Mouse (Mus musculus) heart, embryonic 15.5 days (tissue): Measurements from ENCODE around the gene Cdc20. TPM values are rescaled to one million over a fixed set of nuclear protein-coding genes. Genes with fewer than 3 reads are reported as not detected.

ENCODE experiments used
- ATAC-seq: fragments of 200-750 bp; cut with Nextera tagmentation; replicated peaks from 2 replicates; pipeline ENCODE4 v1.8.0; 2017; ENCODE audit warnings: low read depth, moderate TSS enrichment; ENCODE audit not compliant: insufficient number of reproducible peaks, insufficient read depth, low FRiP score
- H3K27ac ChIP-seq: fragments of 300-500 bp; sonication (generic); 2 replicates; pipeline ENCODE4 v1.5.1; 2015; ENCODE audit warnings: mild to moderate bottlenecking, inconsistent platforms
- H3K27me3 ChIP-seq: fragments of 300-500 bp; sonication (generic); 2 replicates; pipeline ENCODE4 v1.6.1; 2015; ENCODE audit warnings: inconsistent platforms
- H3K36me3 ChIP-seq: fragments of 300-500 bp; sonication (generic); 2 replicates; pipeline ENCODE4 v1.6.1; 2015; ENCODE audit warnings: mild to moderate bottlenecking, inconsistent platforms
- H3K4me1 ChIP-seq: fragments of 300-500 bp; sonication (generic); replicated peaks from 2 replicates; pipeline ENCODE4 v1.6.1; 2015; ENCODE audit warnings: inconsistent platforms
- H3K4me2 ChIP-seq: fragments of 300-500 bp; sonication (generic); 2 replicates; pipeline ENCODE4 v1.6.1; 2015; ENCODE audit warnings: inconsistent platforms, mild to moderate bottlenecking, moderate library complexity
- H3K4me3 ChIP-seq: fragments of 300-500 bp; sonication (generic); 2 replicates; pipeline ENCODE4 v1.5.1; 2015; ENCODE audit warnings: mild to moderate bottlenecking, inconsistent platforms
- H3K9ac ChIP-seq: fragments of 300-500 bp; sonication (generic); 2 replicates; pipeline ENCODE4 v1.6.1; 2015; ENCODE audit warnings: mild to moderate bottlenecking, inconsistent platforms
- H3K9me3 ChIP-seq: fragments of 300-500 bp; sonication (generic); replicated peaks from 2 replicates; pipeline ENCODE4 v1.6.1; 2016; ENCODE audit warnings: inconsistent platforms
- WGBS: fragments of 180-500 bp; shearing (Covaris S2); methylation state at CpG from one replicate; pipeline ENCODE4 v1.1.7; 2015; ENCODE audit warnings: mixed read lengths; 5-methylcytosine and 5-hydroxymethylcytosine counted together
- polyA plus RNA-seq: library from polyadenylated mRNA; unstranded; fragments of >200 nt; fragmentation: Nextera tagmentation; extraction: Ambion mirVana; gene quantifications from 2 replicates; pipeline ENCODE4 v1.2.1, GENCODE M21; 2015

Gene Cdc20
- polyA plus RNA-seq, 1 experiment from 2014 or later: 147 TPM

DNA sequence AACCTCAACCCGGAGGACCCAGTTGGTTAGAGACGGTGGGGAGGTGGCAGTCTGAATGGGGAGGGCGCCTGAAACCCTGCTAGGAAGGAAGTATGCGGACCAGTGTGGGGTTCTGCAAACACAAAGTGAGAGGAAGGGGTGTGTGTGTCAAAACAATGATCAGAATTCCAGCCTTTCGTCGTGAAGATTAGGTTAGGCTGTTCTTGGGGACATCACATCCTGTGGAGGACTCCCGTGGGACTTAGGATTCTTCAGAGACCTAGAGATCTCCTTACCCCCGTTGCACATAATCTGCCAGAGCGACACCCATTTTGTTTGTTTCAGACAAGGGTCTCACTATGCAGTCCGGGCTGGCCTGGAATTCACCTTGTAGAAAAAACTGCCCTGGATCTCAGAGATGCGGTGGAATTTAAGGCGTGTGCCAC lies 689 bp upstream of the Cdc20 start:
- ATAC-seq: 0 out of 2 replicates have a peak, but pooled peaks have one; percentile 29
- Histone ChIP-seq H3K9me3 (no peaks in the 10 kb centered on the region), H3K4me1 (peaks cover 47% of the 10 kb centered on the region), H3K9ac (peak overlapping the region; percentile 58), H3K27me3 (no peaks in the 10 kb centered on the region), H3K4me3 (peak overlapping the region; percentile 69), H3K27ac (peak overlapping the region; percentile 94), H3K4me2 (peak overlapping the region; percentile 97), H3K36me3 (peaks cover 21% of the 10 kb centered on the region)
- WGBS: 4% methylated on average over 12 of the region's 12 CpGs

DNA sequence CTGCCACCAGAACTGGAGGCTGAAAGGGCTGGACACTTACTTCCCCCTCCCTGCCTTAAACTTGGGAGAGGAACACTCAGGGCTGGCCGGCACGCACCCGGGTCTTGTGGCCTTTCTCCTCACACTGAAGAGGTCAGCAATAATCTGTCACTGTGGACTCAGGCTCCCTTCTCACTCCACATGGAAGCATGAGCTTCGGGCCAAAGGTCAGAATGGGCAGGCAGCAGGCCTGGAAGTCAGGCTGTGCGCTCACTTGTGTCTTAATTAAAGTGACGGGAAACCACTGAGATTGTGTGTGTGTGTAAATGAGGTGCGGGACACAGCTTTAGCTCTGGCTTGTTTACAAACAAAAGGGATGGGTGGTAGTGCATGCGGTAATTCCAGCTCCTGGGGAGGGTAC lies 4.8 kb downstream of the Cdc20 start:
- no peaks in the 10 kb centered on the region for H3K27me3 ChIP-seq
- H3K36me3 ChIP-seq: peaks cover 42% of the 10 kb centered on the region
- ATAC-seq: no peak
- no peak overlapping the region for H3K4me3 ChIP-seq
- 77% methylated on average over 8 of the region's 8 CpGs for WGBS
- H3K27ac ChIP-seq: no peak overlapping the region
- H3K4me1 ChIP-seq: peaks cover 61% of the 10 kb centered on the region
- no peak overlapping the region for H3K9ac ChIP-seq
- H3K4me2 ChIP-seq: no peak overlapping the region
- H3K9me3 ChIP-seq: no peaks in the 10 kb centered on the region

GRCm38 (mm10) chr4:118429215-118429895 lies 7.8 kb downstream of the Cdc20 start:
- Histone ChIP-seq H3K4me2 (peak overlapping the region; percentile 93), H3K4me1 (peaks cover 41% of the 10 kb centered on the region), H3K9me3 (no peaks in the 10 kb centered on the region), H3K27me3 (no peaks in the 10 kb centered on the region), H3K36me3 (peaks cover 37% of the 10 kb centered on the region), H3K27ac (peak overlapping the region; percentile 89), H3K9ac (peak overlapping the region; percentile 91; the same call in 1 of the 2 replicates), H3K4me3 (peak overlapping the region; percentile 92)
- 49% methylated on average over 7 of the region's 7 CpGs for WGBS
- no peak for ATAC-seq

GRCm38 (mm10) chr4:118428531-118429214 lies 8.5 kb downstream of the Cdc20 start:
- ATAC-seq: peak; percentile 33; the same call in 1 of the 2 replicates
- Histone ChIP-seq H3K27me3 (no peaks in the 10 kb centered on the region), H3K4me1 (peaks cover 35% of the 10 kb centered on the region), H3K27ac (peak overlapping the region; percentile 89), H3K4me2 (peak overlapping the region; percentile 93), H3K9ac (peak overlapping the region; percentile 91), H3K36me3 (peaks cover 30% of the 10 kb centered on the region), H3K4me3 (peak overlapping the region; percentile 92), H3K9me3 (no peaks in the 10 kb centered on the region)
- WGBS: 23% methylated on average over 15 of the region's 15 CpGs

- H3K36me3 ChIP-seq: peaks cover 22% of the 10 kb centered on the region
- peak within 1 kb of the TSS; percentile 92 for H3K4me3 ChIP-seq
- H3K4me2 ChIP-seq: peak within 1 kb of the TSS; percentile 93
- H3K27ac ChIP-seq: peak within 1 kb of the TSS; percentile 89
- no peaks in the 10 kb centered on the region for H3K9me3 ChIP-seq
- 0% methylated on average over 28 of the region's 31 CpGs for WGBS
- peak within 1 kb of the TSS; percentile 91 for H3K9ac ChIP-seq
- ATAC-seq: peak; percentile 96
- no peaks in the 10 kb centered on the region for H3K27me3 ChIP-seq
- H3K4me1 ChIP-seq: peaks cover 28% of the 10 kb centered on the region
Observed at GRCm38 (mm10) chr4:118427768-118428451, 9.2 kb downstream of the Cdc20 start, which contains the start of gene Elovl1. Elovl1 (plus strand) TSS chr4:118428093.

- peaks cover 17% of the 10 kb centered on the region for H3K36me3 ChIP-seq
- no peaks in the 10 kb centered on the region for H3K27me3 ChIP-seq
- no peaks in the 10 kb centered on the region for H3K9me3 ChIP-seq
- peak overlapping the region; percentile 93 for H3K4me2 ChIP-seq
- 4% methylated on average over 5 of the region's 5 CpGs for WGBS
- H3K4me1 ChIP-seq: peaks cover 27% of the 10 kb centered on the region
- no peak; the same call in 1 of the 2 replicates for ATAC-seq
- H3K9ac ChIP-seq: peak overlapping the region; percentile 91
- H3K4me3 ChIP-seq: peak overlapping the region; percentile 92
- H3K27ac ChIP-seq: peak overlapping the region; percentile 89
Observed at GRCm38 (mm10) chr4:118427415-118427767, 9.8 kb downstream of the Cdc20 start.

DNA sequence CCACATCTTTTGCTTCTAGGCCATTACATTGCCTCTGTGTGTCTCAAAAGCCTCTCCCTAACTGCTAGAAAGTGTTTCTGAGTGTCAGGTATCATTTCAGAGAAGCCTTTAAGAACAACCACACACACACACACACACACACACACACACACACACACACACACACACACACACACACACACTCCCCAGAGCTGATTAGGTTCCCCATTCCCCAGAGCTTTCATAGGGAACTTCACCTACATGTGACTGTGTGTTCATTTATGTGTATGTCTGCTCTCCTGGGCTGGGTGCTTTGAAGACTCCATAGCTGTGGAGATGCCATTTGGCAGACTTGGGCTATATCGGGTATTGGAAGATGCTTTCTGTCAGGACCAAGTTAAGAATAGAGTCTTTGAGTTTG lies 11.8 kb downstream of the Cdc20 start:
- Histone ChIP-seq H3K9me3 (no peaks in the 10 kb centered on the region), H3K4me3 (no peak overlapping the region), H3K27ac (no peak overlapping the region), H3K27me3 (no peaks in the 10 kb centered on the region), H3K9ac (no peak overlapping the region), H3K4me1 (peaks cover 27% of the 10 kb centered on the region), H3K4me2 (no peak overlapping the region), H3K36me3 (peaks cover 9% of the 10 kb centered on the region; the same call in 1 of the 2 replicates)
- no peak for ATAC-seq
- 88% methylated on average over 1 of the region's 1 CpGs for WGBS

DNA sequence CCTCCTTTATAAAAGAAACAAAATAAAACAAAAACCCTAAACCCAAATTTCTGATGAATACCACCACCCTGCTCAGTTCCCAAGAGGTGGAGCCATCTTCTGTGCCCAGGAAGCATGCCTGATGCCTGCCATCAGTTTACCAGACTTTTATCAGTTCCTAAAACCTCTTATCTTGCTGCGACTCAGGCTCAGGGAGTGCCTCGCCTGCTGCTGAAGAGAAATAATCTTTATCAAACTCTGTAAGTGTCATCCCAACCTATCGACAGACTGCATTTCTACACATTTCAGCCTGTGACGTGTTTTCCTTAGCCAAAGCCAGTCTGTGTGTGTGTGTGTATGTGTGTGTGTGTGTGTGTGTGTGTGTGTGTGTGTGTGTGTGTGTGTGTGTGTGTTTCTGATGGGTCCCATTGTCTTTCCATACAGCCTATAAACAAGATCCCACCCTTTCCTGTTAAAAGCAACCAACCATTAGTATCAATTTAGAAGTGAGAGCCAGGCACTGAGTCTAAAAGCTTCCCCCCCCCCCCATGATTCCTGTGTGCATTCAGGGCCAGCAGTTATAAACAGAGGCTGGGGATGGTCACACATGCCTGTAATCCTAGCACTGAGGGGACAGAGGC lies 12.5 kb downstream of the Cdc20 start:
- no peaks in the 10 kb centered on the region for H3K9me3 ChIP-seq
- H3K4me1 ChIP-seq: peaks cover 22% of the 10 kb centered on the region
- no peak overlapping the region for H3K4me2 ChIP-seq
- H3K27me3 ChIP-seq: no peaks in the 10 kb centered on the region
- H3K36me3 ChIP-seq: peaks cover 8% of the 10 kb centered on the region; the same call in 1 of the 2 replicates
- ATAC-seq: no peak
- H3K27ac ChIP-seq: no peak overlapping the region
- H3K4me3 ChIP-seq: no peak overlapping the region
- no peak overlapping the region for H3K9ac ChIP-seq
- WGBS: 46% methylated on average over 4 of the region's 4 CpGs

- no peak overlapping the region for H3K9ac ChIP-seq
- H3K4me1 ChIP-seq: no peaks in the 10 kb centered on the region
- no peak overlapping the region for H3K4me2 ChIP-seq
- H3K27me3 ChIP-seq: no peaks in the 10 kb centered on the region
- no peak overlapping the region for H3K27ac ChIP-seq
- H3K9me3 ChIP-seq: no peaks in the 10 kb centered on the region
- WGBS: 93% methylated on average over 3 of the region's 3 CpGs
- ATAC-seq: no peak
- no peak overlapping the region for H3K4me3 ChIP-seq
- peaks cover 30% of the 10 kb centered on the region for H3K36me3 ChIP-seq
Observed at GRCm38 (mm10) chr4:118421384-118421783, 15.8 kb downstream of the Cdc20 start.

- no peak overlapping the region for H3K27ac ChIP-seq
- no peak overlapping the region for H3K4me2 ChIP-seq
- no peak for ATAC-seq
- 83% methylated on average over 13 of the region's 13 CpGs for WGBS
- H3K27me3 ChIP-seq: no peaks in the 10 kb centered on the region
- no peak overlapping the region for H3K4me3 ChIP-seq
- H3K4me1 ChIP-seq: no peaks in the 10 kb centered on the region
- peaks cover 71% of the 10 kb centered on the region for H3K36me3 ChIP-seq
- H3K9me3 ChIP-seq: no peaks in the 10 kb centered on the region
- H3K9ac ChIP-seq: no peak overlapping the region
Observed at GRCm38 (mm10) chr4:118417112-118417797, 19.9 kb downstream of the Cdc20 start.
